Mouse (Mus musculus) central nervous system, embryonic 18 days (tissue): ENCODE measurements around the gene Olfr1098. TPM values are rescaled to one million over a fixed set of nuclear protein-coding genes. Genes with fewer than 3 reads are reported as not detected.

Experiments
- polyA plus RNA-seq: library from polyadenylated mRNA; depleted of rRNA; stranded (reverse); fragments of >200 nt; gene quantifications from 2 replicates; pipeline ENCODE4 v1.2.3, GENCODE M21; 2012; rRNA removed

The Olfr1098 gene
- not detected in 2 replicates for polyA plus RNA-seq

GRCm38 (mm10) chr2:86924445-86924844 is at the start of gene Olfr1098:
Gene Olfr1098 (minus strand): TSS chr2:86924545.

GRCm38 (mm10) chr2:86960593-86960992 is 36.2 kb upstream of the Olfr1098 start, which contains the start of gene Olfr1099:
Gene Olfr1099 (minus strand): TSS chr2:86960693.

DNA sequence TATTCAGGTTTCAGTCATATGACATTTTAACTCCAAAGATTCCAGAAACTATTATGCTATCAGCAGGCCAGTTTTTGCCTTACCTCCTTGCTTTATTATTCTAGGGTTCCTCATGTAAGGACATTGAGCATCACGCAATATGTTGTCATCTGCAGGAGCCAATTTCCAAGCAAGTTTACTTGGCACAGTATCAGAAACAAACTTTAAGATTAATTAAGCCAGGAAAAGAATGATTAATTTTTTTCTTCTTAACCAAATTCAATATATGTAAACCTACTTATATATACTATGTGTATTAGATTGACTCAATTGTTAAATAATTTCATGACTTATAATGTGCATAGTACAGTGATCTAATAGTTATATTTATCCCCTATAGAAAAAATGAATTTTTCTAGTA is 32.2 kb downstream of the Olfr1098 start, which contains the start of gene Olfr1097:
Gene Olfr1097 (minus strand): TSS at position 101 of the 400 bp plus-strand sequence.

DNA sequence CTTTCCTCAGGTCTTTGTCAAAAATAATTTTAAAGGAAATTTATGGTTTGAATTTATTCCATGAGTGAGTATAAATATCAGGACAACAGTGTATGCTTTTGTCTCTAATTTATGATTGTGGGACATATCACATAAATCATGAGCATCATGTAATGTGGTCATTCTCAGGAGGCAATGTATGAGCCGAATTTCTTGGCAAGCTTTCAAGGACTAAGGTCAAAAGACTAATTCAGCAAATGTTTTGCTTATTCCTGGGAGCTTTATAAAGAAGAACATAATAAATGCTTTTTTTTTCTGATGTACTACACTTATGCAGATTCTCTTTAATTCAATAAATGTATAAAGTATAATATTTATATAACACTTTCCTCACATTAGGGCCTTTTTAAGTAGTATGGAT is 49.6 kb downstream of the Olfr1098 start, which contains the start of gene Gm13723:
Gene Gm13723 (minus strand): TSS at position 101 of the 400 bp plus-strand sequence.

Other genes starting within 250 kb of the Olfr1098 start
- not detected in 2 replicates for gene Olfr1086, start 244.5 kb downstream of the Olfr1098 start, polyA plus RNA-seq
- not detected in 2 replicates for gene Olfr1087, start 226.2 kb downstream of the Olfr1098 start, polyA plus RNA-seq
- gene Olfr1089, start 190.8 kb downstream of the Olfr1098 start, polyA plus RNA-seq = not detected in 2 replicates
- not detected in 2 replicates for gene Olfr1090, start 165.6 kb downstream of the Olfr1098 start, polyA plus RNA-seq
- gene Olfr1093, start 142.1 kb downstream of the Olfr1098 start, polyA plus RNA-seq = not detected in 2 replicates
- not detected in 2 replicates for gene Olfr141, start 114.5 kb downstream of the Olfr1098 start, polyA plus RNA-seq
- not detected in 2 replicates for gene Olfr1094, start 99.9 kb downstream of the Olfr1098 start, polyA plus RNA-seq
- not detected in 2 replicates for gene Olfr1095, start 72.8 kb downstream of the Olfr1098 start, polyA plus RNA-seq
- gene Gm13723, start 49.7 kb downstream of the Olfr1098 start, polyA plus RNA-seq = not detected in 2 replicates
- not detected in 2 replicates for gene Olfr1097, start 32.3 kb downstream of the Olfr1098 start, polyA plus RNA-seq
- gene Olfr1099, start 36.1 kb upstream of the Olfr1098 start, polyA plus RNA-seq = not detected in 2 replicates
- not detected in 2 replicates for gene Olfr1100, start 55.4 kb upstream of the Olfr1098 start, polyA plus RNA-seq
- not detected in 2 replicates for gene Olfr1101, start 66.7 kb upstream of the Olfr1098 start, polyA plus RNA-seq
- gene Olfr1102, start 73.9 kb upstream of the Olfr1098 start, polyA plus RNA-seq = not detected in 2 replicates
- not detected in 2 replicates for gene Olfr1104, start 102.5 kb upstream of the Olfr1098 start, polyA plus RNA-seq
- not detected in 2 replicates for gene Olfr1105, start 112.0 kb upstream of the Olfr1098 start, polyA plus RNA-seq
- not detected in 2 replicates for gene Olfr1106, start 127.7 kb upstream of the Olfr1098 start, polyA plus RNA-seq
- gene Olfr1107, start 151.3 kb upstream of the Olfr1098 start, polyA plus RNA-seq = not detected in 2 replicates
- not detected in 2 replicates for gene Olfr1109, start 171.5 kb upstream of the Olfr1098 start, polyA plus RNA-seq
- not detected in 2 replicates for gene Olfr259, start 190.0 kb upstream of the Olfr1098 start, polyA plus RNA-seq
- not detected in 2 replicates for gene Olfr1110, start 215.8 kb upstream of the Olfr1098 start, polyA plus RNA-seq
- not detected in 2 replicates for gene Olfr1111, start 228.1 kb upstream of the Olfr1098 start, polyA plus RNA-seq